Mouse (Mus musculus) spleen, postnatal 14 days (tissue): ENCODE measurements around the gene Zfp994.
"Not testable (repeated sequence)": the region's sequence is repeated elsewhere in the genome, so short reads cannot be mapped to it uniquely, and the experiment has no call there.

Source experiments
- DNase-seq, 2 experiments: peaks; one replicate each; pipeline ENCODE4 v3.0.0; 2021 to 2022; ENCODE audit warnings: low spot score in 2 of 2

Gene Zfp994

GRCm38 (mm10) chr17:22225422-22226012 lies at the start of gene Zfp994:
Gene Zfp994, minus strand, starts transcription at chr17:22225616.
- DNase-seq, result peak; percentile 63 to 72

- not testable (repeated sequence) for DNase-seq
These were observed 5.3 kb upstream of the Zfp994 start for GRCm38 (mm10) chr17:22230701-22231100.

- not testable (repeated sequence) for DNase-seq
These were observed 401 bp downstream of the Zfp994 start for GRCm38 (mm10) chr17:22225015-22225414.

GRCm38 (mm10) chr17:22165722-22166294 lies 59.6 kb downstream of the Zfp994 start, which contains the start of gene Zfp947:
Gene Zfp947, minus strand, starts transcription at chr17:22166190.
- DNase-seq, result not testable (repeated sequence)

- not testable (repeated sequence) for DNase-seq
These were observed 60.1 kb downstream of the Zfp994 start for GRCm38 (mm10) chr17:22165304-22165703.

GRCm38 (mm10) chr17:22153951-22154350 lies 71.5 kb downstream of the Zfp994 start:
- DNase-seq, result not testable (repeated sequence)
